Mouse (Mus musculus): ENCODE measurements around the gene Cstad.

The Cstad gene

GRCm38 (mm10) chr2:30657674-30658479 lies 63.0 kb downstream of the Cstad start:
- DNase-seq (ENCODE audit: extremely low read depth, insufficient read length, low spot score) = peak; percentile 68

GRCm38 (mm10) chr2:30658480-30658843 lies 63.6 kb downstream of the Cstad start:
- DNase-seq (ENCODE audit: extremely low read depth, insufficient read length, low spot score) = peak; percentile 99

Measured in 3134 (cell line).